Mouse (Mus musculus) urinary bladder, postnatal 14 days (tissue): ENCODE results near the gene Gm17018.
"Not testable (repeated sequence)": the region's sequence is repeated elsewhere in the genome, so short reads cannot be mapped to it uniquely, and the experiment has no call there.

Experiments
- DNase-seq: peaks from one replicate; pipeline ENCODE4 v3.0.0; 2021; ENCODE audit warnings: low spot score

Gene Gm17018

DNA sequence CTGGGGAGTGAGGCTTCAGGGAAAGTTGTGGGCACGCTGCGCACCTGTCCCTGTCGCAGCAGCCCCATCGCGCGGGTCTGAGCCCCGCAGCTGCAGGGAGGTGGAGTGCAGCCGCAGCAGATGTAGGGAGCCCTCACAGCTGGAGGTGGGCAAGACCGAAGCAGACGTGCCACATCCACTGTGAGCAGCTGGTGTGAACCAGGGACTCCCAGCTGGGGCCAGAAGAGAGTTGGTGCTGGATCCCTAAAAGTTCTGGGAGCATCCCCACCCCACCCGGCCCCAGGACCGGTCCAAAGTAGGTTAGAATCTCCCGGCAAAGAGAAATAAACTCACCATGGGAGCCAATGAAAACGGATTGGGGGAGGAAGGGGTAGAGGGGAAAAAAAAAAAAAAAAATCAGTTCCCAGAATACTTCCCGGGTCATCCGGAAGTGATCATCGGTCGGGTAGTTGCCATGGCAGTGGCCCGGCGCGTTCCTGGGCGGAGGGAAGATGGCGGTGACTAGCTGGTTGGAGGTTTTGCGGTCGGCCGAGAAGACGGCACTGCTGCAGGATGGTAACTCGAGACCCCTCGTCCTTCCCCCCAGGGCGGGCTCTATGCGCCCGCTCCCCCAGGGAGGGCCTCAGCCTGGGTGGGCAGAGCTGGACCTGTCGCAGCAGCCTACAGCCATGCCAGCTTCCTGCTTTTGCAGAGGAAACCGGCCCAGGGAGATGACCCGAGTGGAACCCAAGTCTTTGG lies at the start of gene Gm17018, which contains the start of gene Poll:
Gene Gm17018, plus strand, starts transcription at position 463 of the 738 bp plus-strand sequence.
Gene Poll, minus strand, starts transcription at position 379 of the 738 bp plus-strand sequence.
- peak; percentile 88 for DNase-seq

GRCm38 (mm10) chr19:45510680-45511079 lies 49.7 kb upstream of the Gm17018 start:
- no peak for DNase-seq

DNA sequence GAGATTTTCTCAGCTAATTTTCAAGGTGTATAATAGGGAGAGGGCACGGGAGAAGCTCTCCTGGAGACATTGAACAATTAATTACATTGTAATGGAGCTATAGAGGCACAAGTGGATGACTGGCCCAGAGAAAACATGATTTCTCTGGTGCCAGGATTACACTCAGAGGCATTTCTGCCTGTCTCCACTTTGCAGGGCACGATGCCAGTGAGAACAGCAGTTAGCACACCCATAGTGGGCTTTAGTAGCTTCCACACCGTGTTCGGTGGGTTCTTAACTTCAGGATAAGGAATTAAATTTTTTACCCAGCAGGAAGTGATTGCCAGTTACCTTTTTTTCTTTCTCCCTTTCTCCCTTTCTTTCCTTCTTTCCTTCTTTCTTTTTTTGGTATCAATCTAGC lies 49.0 kb upstream of the Gm17018 start:
- no peak for DNase-seq

DNA sequence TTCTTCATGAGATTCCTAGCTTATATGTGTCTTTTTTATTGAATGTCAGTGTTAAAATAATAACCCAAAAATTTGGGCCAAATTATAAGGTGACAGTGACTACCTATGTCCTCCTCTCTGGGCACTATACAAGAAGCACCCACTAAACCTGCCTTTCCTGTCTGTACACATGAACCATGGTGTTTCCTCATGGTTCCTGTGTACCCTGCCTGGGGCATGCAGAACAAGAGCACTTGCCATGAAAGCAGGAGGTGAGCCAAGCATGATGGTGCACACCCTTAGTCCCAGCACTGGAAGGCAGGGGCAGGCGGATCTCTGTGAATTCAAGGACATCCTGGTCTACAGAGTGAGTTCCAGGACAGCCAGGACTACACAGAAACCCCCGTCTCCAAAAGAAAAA lies 45.1 kb upstream of the Gm17018 start:
- no peak for DNase-seq

DNA sequence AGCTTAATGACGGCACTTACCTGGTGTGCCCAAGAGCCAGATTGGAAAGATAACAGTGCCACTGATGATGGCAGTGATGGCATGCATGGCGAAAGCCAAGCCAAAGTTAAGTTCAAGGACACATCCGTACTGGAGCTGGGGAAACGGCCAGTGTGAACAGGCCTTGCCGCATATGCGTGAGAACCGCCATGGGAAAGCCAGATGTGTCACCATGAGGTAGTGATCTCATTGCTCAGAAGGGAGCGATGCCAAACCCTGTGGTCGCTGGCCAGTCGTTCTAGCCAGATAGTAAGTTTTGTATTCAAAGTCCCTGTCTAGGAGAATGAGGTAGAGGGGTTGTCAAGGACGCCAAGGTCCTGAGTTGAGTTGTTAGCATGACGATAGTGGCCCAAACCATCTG lies 44.2 kb upstream of the Gm17018 start:
- DNase-seq = no peak

DNA sequence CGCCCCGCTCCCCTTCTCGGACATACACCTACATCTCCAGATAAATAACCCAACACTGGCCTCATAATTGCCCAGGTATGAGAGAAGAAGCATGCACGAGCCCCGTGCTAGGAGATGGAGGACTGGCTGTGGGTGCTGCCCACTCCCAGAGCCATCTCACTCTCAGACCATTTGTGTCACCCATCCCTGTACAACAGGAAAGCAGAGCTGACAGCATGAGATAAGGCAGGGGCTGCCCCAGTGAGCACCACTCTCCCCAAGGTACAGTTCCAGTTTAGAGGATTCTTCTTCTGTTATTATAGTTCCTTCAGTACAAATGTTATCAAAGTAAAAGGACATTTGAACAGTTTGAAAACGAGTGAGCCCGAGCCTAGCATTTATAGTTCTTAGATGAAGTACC lies 33.0 kb upstream of the Gm17018 start:
- no peak for DNase-seq

- no peak for DNase-seq
These were observed 32.4 kb upstream of the Gm17018 start for GRCm38 (mm10) chr19:45527931-45528534.

DNA sequence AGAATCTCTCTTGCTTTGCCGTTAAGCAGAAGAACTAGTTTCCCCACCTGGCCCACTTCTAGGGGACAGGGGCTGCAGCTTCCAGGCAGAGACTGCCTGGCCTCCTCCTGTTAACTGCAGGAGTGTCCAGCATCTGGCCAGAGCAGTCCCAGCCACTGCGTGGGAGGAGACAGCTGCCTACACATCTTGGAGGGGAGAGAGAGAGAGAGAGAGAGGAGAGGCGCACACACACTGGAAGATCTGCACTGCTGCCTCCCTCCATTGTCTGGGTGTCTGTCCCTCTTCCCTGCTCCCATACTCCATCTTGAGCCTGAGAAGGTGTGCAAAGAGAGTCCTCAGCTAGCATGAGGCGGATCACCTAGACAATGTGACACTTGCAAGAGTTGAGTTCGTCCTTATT lies 31.1 kb upstream of the Gm17018 start:
- DNase-seq = no peak

DNA sequence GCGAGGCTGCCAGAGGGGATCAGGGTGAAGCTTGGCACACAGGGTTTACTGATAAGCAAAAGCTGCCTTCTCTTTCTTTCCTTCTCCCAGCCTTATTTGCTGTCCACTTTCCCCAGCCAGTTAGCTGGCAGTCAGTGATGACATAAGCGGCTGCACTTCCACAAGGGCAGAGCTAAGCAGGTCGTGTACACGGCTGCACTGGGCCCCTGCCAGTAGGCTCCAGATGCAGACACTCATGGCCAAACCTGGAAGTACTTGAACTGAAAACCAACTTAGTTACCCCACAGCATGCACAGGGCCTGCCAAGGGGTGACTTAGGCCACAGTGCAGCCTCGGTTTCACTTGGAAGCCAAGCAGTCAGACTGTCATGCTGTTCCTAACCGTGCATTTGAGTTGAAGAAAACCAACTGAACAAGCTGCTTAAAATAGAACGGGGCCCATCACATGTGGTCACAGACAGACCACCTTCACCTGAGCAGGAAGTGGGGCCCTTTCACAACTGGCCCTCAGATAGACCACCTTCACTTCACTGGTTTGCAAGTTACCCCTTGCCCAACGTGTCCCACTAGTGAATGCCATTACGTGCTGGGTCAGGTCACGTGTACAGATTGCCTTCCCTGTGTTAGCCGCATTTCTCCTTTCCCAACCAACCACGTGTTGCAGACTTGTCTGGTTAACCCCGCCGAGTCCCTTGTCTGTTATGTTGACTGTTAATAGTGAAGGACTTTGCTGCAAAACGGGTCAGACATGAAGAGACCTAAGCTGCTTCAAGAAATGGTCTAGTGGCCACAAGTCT lies 30.0 kb upstream of the Gm17018 start:
- DNase-seq = no peak

GRCm38 (mm10) chr19:45531554-45531953 lies 28.9 kb upstream of the Gm17018 start:
- DNase-seq = no peak

DNA sequence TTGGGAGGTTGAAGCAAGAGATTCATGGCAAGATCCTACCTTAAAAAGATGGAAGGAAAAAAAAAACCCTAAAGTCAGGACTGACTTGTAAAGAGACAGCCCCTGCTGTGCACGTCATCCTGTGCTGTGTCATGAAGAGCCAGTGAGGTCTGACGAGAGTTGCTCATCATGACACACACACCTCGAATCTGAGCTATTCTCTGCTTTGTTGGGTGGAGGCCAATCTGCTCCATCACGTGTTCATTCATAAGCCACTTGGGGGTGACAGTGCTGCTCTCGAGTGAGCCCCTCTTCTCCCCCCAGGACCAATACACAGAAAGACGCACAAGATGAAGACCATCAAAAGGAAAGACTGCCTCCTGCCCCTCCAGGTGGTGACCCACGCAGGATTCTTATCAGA lies 26.8 kb upstream of the Gm17018 start:
- DNase-seq = no peak

- DNase-seq = no peak
These were observed 25.1 kb upstream of the Gm17018 start for GRCm38 (mm10) chr19:45535214-45535735.

- no peak for DNase-seq
These were observed 24.5 kb upstream of the Gm17018 start for GRCm38 (mm10) chr19:45535929-45536328.

DNA sequence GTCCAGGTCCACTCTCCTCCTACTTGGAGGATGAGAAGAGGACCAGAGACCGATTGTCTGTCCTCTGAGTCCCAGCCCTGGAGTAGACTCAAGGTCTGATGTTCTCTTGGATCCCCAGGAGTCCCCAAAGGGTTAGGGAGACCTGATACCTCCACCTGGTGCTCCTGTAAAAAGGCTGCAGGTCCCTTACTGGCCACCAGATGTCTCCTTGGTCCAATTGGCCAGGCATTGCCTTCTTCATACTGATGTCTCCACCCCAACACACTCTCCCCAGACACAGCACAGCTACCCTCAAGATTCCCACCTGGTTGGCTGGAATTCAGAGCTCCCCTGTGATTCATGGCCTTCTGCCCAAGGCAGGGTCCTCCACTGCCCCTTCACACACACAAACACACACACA lies 22.9 kb upstream of the Gm17018 start:
- DNase-seq = peak; percentile 64

GRCm38 (mm10) chr19:45540657-45541408 lies 19.6 kb upstream of the Gm17018 start:
- no peak for DNase-seq

- peak; percentile 36 for DNase-seq
These were observed 18.9 kb upstream of the Gm17018 start for GRCm38 (mm10) chr19:45541409-45542041.

DNA sequence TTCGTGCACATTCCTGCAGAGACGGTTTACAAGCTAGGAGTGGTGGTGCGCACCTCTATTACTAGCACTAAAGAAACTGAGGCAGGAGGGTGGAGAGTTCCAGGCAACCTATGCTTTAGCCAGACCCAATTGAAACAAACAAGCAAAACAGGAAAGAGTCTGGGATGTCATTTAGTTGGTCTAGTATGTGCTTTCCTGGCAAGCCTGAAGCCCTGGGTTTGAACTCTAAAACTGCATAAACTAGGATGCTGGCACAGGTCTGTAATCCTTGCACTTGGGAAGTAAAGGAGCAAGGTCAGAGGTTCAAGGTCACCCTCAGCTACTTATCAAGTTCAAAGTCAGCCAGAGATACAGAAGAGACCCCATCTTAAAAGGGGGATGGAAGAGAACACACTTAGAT lies 18.4 kb upstream of the Gm17018 start:
- no peak for DNase-seq

GRCm38 (mm10) chr19:45544152-45544924 lies 16.1 kb upstream of the Gm17018 start:
- no peak for DNase-seq

GRCm38 (mm10) chr19:45544925-45545321 lies 15.5 kb upstream of the Gm17018 start:
- DNase-seq = peak; percentile 82

DNA sequence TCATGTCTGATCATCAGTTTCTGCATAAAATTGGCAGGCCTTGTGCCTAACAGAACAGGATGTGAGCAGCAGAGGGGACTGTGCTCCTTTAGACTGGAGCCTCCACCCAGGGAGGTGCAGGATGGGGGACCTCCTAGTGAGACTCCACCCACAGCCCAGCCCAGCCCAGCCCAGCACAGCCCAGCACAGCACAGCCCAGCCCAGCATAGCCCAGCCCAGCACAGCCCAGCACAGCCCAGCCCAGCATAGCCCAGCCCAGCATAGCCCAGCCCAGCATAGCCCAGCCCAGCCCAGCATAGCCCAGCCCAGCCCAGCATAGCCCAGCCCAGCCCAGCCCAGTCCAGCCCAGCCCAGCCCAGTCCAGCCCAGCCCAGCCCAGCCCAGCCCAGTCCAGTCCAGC lies 12.2 kb upstream of the Gm17018 start:
- not testable (repeated sequence) for DNase-seq
